Mouse (Mus musculus) heart, adult 2 months (tissue): Measurements from ENCODE around the gene Thap8.

ENCODE experiments used
- CTCF ChIP-seq: fragments of 200-600 bp; IDR thresholded peaks from 2 replicates; pipeline ENCODE4 v1.8.1; 2022; ENCODE audit warnings: antibody characterized with exemption, mild to moderate bottlenecking, moderate library complexity
- EP300 ChIP-seq: fragments of 200-500 bp; IDR thresholded peaks from 2 replicates; pipeline ENCODE4 v1.6.1; 2011; ENCODE audit warnings: low read depth, low read length, control low read depth; ENCODE audit not compliant: insufficient read depth
- POLR2A ChIP-seq: fragments of 200-500 bp; IDR thresholded peaks from 2 replicates; pipeline ENCODE4 v1.6.1; 2011; ENCODE audit warnings: mild to moderate bottlenecking, low read depth, low read length, control low read depth; ENCODE audit not compliant: insufficient read depth

GRCm38 (mm10) chr7:30281522-30281921, 1.6 kb downstream of the Thap8 start:
- TF ChIP-seq CTCF, result no peak
- TF ChIP-seq EP300, result no peak
- no peak for TF ChIP-seq POLR2A
